Mouse (Mus musculus) embryonic stem cell, embryonic (primary cell): Measurements from ENCODE around the gene Ntn5.

Source experiments
- CTCF ChIA-PET, 4 experiments: fragments of 300-600 bp in 2 of 4; fragments of 350-600 bp in 2 of 4; sonication (Branson Sonifier 250); formaldehyde crosslinking; loops; one replicate each; lab custom pipeline; 2022; ENCODE audit warnings: inconsistent platforms in 2 of 4; lab: Charles Lee
- POLR2A ChIA-PET, 4 experiments: fragments of 300-600 bp in 2 of 4; fragments of 350-600 bp in 2 of 4; sonication (Branson Sonifier 250); formaldehyde crosslinking; loops; one replicate each; lab custom pipeline; 2022; ENCODE audit warnings: antibody characterized with exemption in 4 of 4, inconsistent platforms in 1 of 4; lab: Charles Lee

Ntn5 gene

DNA sequence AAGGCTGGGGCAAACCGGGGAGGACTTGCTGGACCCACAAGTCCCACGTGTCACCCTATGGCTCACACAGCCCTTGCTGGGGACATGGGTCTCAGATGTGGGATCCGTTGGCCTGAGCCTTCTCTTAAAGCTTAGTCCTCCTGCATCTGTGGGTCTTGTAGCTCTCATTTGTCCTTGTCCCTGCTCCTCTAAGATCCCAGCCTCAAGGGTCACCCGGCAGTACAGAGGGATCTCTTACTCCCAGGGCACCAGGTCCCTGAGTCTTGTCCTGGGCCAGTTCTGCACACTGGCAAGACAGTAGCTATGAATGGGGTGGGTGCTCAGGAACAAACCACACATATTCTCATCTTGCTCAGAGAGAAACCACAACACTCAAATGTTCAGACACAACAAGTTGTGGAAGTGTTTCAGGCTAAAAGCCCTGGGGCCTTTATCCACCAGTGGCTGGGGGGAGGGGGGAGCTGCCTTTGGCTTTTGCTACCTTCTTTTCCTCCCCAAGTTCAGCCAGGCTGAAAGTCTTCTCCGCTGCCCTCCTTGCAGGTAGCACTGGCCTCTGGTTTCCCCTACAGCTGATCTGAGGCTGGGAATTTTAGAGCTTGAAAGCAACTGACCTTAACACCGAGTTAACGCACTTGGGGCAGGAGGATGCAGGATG, at the start of gene Ntn5:
Ntn5 (plus strand) TSS at position 627 of the 655 bp plus-strand sequence.
- CTCF ChIA-PET = interaction anchor here (0.5 to 4.1 kb wide), 69 partner anchors 9 to 547 kb away, joined by 3 to 33 read pairs (median 5); partner anchors contain the start of genes Car11 (in 2 of the 4), Fut1 (in 2 of the 4), Sec1 (in 2 of the 4) and Cyth2 (in 1 of the 4)
- POLR2A ChIA-PET = interaction anchor here (0.5 to 4.7 kb wide), 47 partner anchors 10 to 270 kb away, joined by 3 to 21 read pairs (median 5); partner anchors contain the start of genes Sphk2 (in 3 of the 4), Car11 (in 2 of the 4), Ftl1 (in 2 of the 4) and Fut2 (in 2 of the 4)

- ChIA-PET CTCF (interaction anchor here in 2 of 4 experiments (0.5 to 1.9 kb wide), 2 partner anchors 48 to 120 kb away, joined by 3 to 4 read pairs; no protein-coding TSS in a partner anchor), POLR2A (interaction anchor here in 3 of 4 experiments (0.6 to 5.2 kb wide), 16 partner anchors 8 to 1231 kb away, joined by 3 to 41 read pairs (median 4); partner anchors contain the start of genes Sphk2 (in 2 of the 3), Fut1 (in 1 of the 3) and Rasip1 (in 1 of the 3))
Observed at GRCm38 (mm10) chr7:45634946-45635681, 48.7 kb upstream of the Ntn5 start.

DNA sequence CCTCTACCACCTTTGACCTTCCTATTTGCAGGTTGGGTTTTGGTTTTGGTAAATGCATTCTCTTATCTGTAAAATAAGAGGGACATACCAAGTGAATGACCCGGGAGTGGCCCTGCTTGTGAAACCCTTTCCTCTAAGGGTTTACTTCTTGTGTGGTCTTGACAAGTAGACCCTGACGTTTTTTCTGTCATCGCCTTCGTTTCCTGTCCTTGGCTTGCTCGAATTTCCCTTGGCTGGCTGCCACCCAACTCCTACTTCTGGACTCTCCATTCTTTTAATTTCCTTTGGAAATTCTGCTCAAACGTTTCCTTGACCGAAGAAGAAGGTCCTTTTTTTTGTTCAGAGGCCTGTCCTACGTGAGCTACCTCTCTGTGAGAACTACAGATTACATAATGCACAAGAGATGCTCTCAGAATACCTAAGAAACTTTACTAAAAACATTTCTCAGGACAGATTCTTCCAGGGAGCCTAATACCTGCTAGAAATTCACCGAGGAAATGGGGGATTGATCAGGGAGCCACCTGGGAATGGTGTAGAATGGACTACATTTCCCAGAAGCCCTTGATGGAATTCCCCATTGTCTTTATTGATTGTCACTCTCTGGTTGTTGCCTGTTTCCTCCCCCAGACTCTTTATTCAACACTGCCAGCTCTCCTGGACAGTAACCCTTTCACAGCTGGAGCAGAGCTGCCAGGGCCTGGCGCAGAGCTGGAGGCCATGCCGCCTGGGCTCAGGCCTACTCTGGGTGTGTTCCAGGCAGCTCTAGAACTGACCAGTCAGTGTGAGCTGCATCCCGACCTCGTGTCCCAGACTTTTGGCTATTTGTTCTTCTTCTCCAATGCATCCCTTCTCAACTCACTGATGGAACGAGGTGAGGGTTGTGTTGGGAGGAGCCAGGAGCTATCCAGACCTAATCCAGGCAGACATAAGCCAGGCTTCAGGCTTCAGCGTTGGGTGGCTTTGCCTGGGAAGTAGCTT, 47.8 kb upstream of the Ntn5 start:
- CTCF ChIA-PET = interaction anchor here in 3 of 4 experiments (0.6 to 1.6 kb wide), 3 partner anchors 47 to 219 kb away, joined by 5 to 7 read pairs (median 5); no protein-coding TSS in a partner anchor
- POLR2A ChIA-PET = interaction anchor here in 3 of 4 experiments (0.5 to 5.2 kb wide), 23 partner anchors 7 to 295 kb away, joined by 3 to 41 read pairs (median 3); partner anchors contain the start of genes Fut1 (in 2 of the 3), Sphk2 (in 2 of the 3), Cyth2 (in 1 of the 3) and Fam83e (in 1 of the 3)

GRCm38 (mm10) chr7:45637710-45638109, 46.1 kb upstream of the Ntn5 start:
- ChIA-PET CTCF (interaction anchor here in 3 of 4 experiments (0.5 to 1.5 kb wide), 5 partner anchors 9 to 188 kb away, joined by 3 to 9 read pairs (median 5); no protein-coding TSS in a partner anchor), POLR2A (interaction anchor here in 3 of 4 experiments (0.5 to 5.2 kb wide), 16 partner anchors 9 to 294 kb away, joined by 3 to 28 read pairs (median 6); partner anchors contain the start of genes Ftl1 (in 1 of the 3), Fut1 (in 1 of the 3), Ppfia3 (in 1 of the 3) and Rasip1 (in 1 of the 3))

DNA sequence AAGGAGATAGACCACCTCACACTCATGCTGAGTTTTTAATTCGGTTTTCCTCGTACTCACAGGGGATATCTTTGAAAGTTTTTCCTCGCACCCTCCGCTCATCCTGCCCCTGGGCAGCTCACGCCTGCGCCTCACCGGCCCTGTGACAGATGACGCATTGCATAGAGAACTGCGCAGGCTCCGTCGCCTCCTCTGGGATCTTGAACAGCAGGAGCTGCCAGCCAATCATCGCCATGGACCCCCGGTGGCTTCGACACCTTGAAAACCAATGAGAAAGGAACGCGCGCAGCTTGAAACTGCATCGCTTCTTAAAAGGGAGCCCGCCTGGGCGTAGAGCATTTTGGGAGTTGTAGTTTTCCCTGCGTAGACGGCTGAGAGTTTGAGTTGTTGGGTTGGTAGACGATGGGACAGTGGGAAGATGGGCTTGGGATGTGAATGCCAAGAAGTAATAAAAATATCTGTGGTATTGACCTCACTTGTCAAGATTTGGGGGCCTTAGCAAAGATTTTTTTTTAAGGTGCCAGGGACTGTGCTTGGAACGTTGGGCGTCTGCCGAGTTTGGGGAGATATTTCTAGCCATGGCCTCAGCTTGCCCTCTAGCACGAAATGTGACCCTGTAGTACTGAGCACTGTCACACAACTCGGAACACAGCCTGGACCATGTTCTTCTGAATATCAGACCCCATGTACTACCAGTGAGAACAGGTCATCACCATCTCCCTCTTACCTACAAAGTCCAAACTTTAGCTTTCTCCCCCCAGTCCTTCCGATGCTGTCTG, 45.0 kb upstream of the Ntn5 start:
- ChIA-PET POLR2A (interaction anchor here (0.7 to 4.6 kb wide), 46 partner anchors 8 to 669 kb away, joined by 3 to 46 read pairs (median 4); partner anchors contain the start of genes Rasip1 (in 3 of the 4), Fam83e (in 2 of the 4), Sphk2 (in 2 of the 4) and Aldh16a1 (in 1 of the 4)), CTCF (interaction anchor here (0.5 to 1.6 kb wide), 16 partner anchors 9 to 204 kb away, joined by 3 to 12 read pairs (median 4); partner anchors contain the start of gene Gys1 (in 1 of the 4))

DNA sequence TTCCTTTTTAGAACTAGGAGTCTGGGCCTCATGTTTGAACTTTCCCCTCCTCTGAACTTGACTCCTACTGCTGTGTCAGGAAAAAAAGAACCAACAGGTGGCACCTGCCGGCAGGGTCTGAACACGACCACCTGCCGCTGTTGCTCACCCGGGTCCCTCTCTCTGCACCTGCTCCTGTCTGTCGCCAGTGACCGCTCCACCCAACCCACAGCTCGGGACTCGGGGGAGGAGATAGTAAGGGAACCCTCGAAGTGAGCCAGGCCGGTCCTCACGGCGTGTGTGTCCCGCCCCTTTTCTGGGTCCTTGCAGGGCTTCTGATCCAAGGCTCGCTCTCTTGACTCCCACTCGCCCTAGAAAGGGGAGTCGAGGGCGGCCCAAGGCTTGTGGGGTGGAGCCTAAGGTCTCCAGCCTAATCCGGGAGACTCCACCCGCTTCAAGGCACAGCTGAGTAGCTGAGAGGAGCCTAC, 44.2 kb upstream of the Ntn5 start, which contains the start of gene Mamstr:
Mamstr (plus strand) TSS at position 417 of the 467 bp plus-strand sequence.
- POLR2A ChIA-PET = interaction anchor here (0.6 to 4.6 kb wide), 22 partner anchors 9 to 609 kb away, joined by 3 to 46 read pairs (median 5); partner anchors contain the start of genes Rasip1 (in 3 of the 4), Fam83e (in 2 of the 4), Sphk2 (in 2 of the 4) and Aldh16a1 (in 1 of the 4)
- CTCF ChIA-PET = interaction anchor here in 2 of 4 experiments (0.6 to 1.6 kb wide), 4 partner anchors 11 to 211 kb away, joined by 3 to 12 read pairs (median 6); no protein-coding TSS in a partner anchor

- POLR2A ChIA-PET = interaction anchor here in 3 of 4 experiments (0.7 to 4.9 kb wide), 8 partner anchors 10 to 176 kb away, joined by 3 to 46 read pairs (median 8); partner anchors contain the start of genes Rasip1 (in 3 of the 3) and Fut1 (in 1 of the 3)
Observed at GRCm38 (mm10) chr7:45640191-45640957, 43.4 kb upstream of the Ntn5 start.

DNA sequence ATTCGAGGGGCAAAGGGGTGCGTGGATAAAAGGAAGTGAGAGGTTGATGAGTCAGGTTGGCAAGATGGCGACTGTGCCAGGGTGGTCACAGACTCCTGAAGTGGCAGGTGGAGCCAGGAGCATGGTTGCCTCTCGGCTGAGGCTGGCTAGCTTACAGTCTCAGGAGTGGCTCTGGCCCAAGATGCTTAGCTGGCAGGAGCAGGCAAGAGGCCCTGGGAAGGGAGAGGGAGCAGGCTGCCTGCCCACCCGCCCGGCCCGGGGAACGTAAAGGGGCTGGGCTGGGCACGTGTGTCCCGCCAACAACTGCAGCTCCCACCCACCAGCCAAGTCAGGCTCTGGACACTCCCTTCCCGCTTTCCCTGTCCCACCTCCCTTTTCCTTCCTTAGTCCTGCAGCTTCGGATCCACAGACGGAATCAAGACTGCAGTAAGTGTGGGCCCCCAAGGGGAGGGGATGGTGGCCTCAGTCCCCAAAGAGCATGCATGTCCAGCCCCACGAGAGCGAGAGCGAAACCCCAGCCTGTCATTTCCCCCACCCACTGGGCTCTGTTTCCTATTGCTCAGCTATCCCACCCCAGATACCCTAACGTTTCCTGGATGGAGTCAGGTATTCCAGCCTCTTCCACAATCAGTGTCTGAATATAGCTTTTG, 42.3 kb upstream of the Ntn5 start:
- CTCF ChIA-PET = interaction anchor here in 1 of 4 experiments (0.6 kb wide), 1 partner anchor 11 kb away, joined by 4 read pairs; no protein-coding TSS in a partner anchor
- POLR2A ChIA-PET = interaction anchor here in 3 of 4 experiments (0.7 to 6.6 kb wide), 17 partner anchors 8 to 184 kb away, joined by 3 to 71 read pairs (median 4); partner anchors contain the start of genes Rasip1 (in 2 of the 3), Bcat2 (in 1 of the 3), Ftl1 (in 1 of the 3) and Fut1 (in 1 of the 3)

More at GRCm38 (mm10) chr7:45640191-45640957, 43.4 kb upstream of the Ntn5 start:
- CTCF ChIA-PET = no interaction called here

DNA sequence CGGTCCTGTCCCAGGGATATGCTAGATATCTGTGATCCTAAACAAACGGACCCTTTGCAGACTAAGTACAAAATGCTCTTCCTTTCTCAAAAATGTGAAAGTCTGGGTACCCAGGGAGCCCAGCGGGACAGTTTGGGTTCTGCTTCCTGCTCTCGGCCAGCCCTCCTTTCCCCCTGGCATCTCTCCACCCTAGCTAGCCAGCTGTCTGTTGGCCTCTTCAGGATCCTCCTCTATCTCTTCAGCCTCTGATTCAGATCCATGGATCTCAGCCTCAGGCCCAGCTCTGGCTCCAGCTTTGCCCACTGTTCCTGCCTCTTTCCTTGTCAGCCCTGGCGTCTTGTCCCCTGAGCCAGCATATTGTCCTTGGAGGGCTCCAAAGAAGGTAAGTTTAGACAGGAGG, 41.7 kb upstream of the Ntn5 start:
- CTCF ChIA-PET = no interaction called here
- POLR2A ChIA-PET = interaction anchor here in 3 of 4 experiments (0.7 to 6.6 kb wide), 16 partner anchors 8 to 185 kb away, joined by 3 to 71 read pairs (median 4); partner anchors contain the start of genes Rasip1 (in 2 of the 3), Bcat2 (in 1 of the 3), Ftl1 (in 1 of the 3) and Fut1 (in 1 of the 3)

DNA sequence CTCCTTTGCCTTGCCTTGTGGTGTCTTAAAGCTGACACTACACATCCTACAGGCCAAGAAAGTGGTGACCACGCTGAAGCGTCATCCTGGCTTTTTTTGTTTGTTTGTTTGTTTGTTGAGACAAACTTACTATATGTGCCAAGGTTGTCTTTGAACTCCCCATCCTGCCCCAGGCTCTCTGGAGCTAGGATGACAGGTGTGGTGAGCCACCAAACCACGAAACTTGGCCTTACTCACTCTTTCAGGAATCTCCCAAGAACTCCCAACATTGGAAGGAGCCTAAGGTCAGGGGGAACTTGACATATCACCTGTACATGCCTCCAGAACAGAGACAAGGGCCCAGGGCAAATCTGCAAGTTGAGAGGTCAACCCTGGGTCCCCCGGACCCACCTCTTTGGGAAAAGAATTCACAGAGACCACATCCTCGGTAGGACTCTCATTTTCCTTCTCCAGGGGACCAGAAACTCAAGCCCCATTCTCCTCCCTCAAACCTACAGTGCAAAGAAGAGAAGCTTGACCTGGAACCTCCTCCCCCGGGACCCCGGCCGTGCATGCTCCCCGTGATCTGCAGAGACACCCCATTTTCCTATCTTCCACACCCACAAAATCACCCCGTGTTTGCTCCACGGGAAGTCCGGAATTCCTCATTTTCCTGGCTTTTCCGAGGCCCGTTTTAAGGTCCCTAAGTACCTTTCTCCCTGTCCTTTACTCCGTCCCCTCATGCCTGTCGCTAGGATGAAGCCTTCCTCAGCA, 41.1 kb upstream of the Ntn5 start:
- POLR2A ChIA-PET = interaction anchor here (0.6 to 6.6 kb wide), 58 partner anchors 9 to 1155 kb away, joined by 3 to 71 read pairs (median 6); partner anchors contain the start of genes Dbp (in 2 of the 4), Fut2 (in 2 of the 4), Plekha4 (in 2 of the 4) and Ppp1r15a (in 2 of the 4)
- CTCF ChIA-PET = interaction anchor here (0.6 to 3.6 kb wide), 10 partner anchors 10 to 342 kb away, joined by 3 to 33 read pairs (median 6); partner anchors contain the start of gene Ntn5 (in 1 of the 4)

DNA sequence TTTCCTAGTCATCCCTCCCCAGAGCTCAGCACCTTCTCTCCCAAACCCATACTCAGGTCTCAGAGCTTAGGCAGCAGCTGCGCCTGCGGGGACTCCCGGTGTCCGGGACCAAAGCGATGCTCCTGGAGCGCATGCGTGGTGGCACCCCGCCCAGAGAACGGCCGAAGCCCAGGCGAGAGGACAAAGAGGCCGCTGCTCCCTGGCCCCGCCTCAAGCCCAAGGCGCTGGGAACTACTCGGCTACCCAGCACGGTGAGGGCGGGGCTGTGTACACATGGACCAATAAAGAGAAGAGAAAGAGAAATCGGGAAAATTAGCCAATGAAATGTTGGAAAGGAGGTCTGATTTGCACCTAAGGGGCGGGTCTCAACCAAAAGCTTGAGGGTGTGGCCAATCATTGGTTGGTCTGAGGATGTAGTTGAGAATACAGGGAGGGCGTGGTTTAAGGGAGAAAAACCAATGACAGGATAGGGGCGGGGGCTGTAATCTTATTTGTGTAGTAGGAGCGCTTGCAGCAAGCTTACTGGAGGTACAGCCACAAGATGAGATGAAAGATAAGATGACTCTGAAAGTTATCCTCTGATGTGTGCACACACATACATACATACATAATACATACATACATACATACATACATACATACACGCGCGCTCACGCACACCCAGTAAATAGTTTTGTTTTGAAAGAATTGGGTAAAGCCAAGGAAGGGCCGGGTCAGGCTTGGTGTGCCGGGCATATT, 40.2 kb upstream of the Ntn5 start:
- ChIA-PET CTCF (interaction anchor here (0.6 to 3.6 kb wide), 28 partner anchors 10 to 343 kb away, joined by 3 to 33 read pairs (median 4); partner anchors contain the start of genes Gys1 (in 2 of the 4) and Ntn5 (in 1 of the 4)), POLR2A (interaction anchor here (0.6 to 6.6 kb wide), 121 partner anchors 8 to 691 kb away, joined by 3 to 71 read pairs (median 4); partner anchors contain the start of genes Dbp (in 3 of the 4), Ftl1 (in 3 of the 4), Rasip1 (in 3 of the 4) and Sphk2 (in 3 of the 4))

DNA sequence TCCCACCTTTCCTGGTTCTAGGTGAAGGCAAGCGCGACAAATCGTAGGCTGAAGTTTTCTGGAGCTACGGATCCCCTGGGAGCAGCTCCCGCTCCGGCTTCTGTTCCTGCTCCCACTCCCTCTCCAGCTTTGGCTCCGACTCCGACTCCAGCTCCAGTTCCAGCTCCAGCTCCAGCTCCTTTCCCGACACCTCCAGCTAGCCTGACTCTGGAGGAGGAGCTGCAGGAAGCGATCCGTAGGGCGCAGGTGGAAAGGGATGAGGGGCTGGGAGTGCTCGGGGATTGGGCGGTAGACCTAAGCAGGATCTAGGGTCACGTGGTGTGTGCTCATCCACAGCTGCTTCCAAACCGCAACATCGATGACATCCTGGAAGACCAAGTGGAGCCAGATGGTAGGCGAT, 39.6 kb upstream of the Ntn5 start:
- ChIA-PET POLR2A (interaction anchor here (0.6 to 6.6 kb wide), 108 partner anchors 9 to 691 kb away, joined by 3 to 71 read pairs (median 5); partner anchors contain the start of genes Dbp (in 3 of the 4), Ftl1 (in 3 of the 4), Rasip1 (in 3 of the 4) and Sphk2 (in 3 of the 4)), CTCF (interaction anchor here (0.6 to 3.6 kb wide), 24 partner anchors 9 to 343 kb away, joined by 3 to 33 read pairs (median 4); partner anchors contain the start of genes Gys1 (in 1 of the 4) and Ntn5 (in 1 of the 4))
